Mouse (Mus musculus) heart, adult 2 months (tissue): ENCODE results near the gene H2afy2.

ENCODE experiments used
- CTCF ChIP-seq: fragments of 200-600 bp; IDR thresholded peaks from 2 replicates; pipeline ENCODE4 v1.8.1; 2022; ENCODE audit warnings: antibody characterized with exemption, mild to moderate bottlenecking, moderate library complexity
- EP300 ChIP-seq: fragments of 200-500 bp; IDR thresholded peaks from 2 replicates; pipeline ENCODE4 v1.6.1; 2011; ENCODE audit warnings: low read depth, low read length, control low read depth; ENCODE audit not compliant: insufficient read depth

- TF ChIP-seq CTCF (no peak), EP300 (no peak)
Observed at GRCm38 (mm10) chr10:61798133-61798576, 14.2 kb upstream of the H2afy2 start.
